Mouse (Mus musculus): ENCODE measurements around the gene Gsta4. TPM values are rescaled to one million over a fixed set of nuclear protein-coding genes. Genes with fewer than 3 reads are reported as not detected.
"Not testable (repeated sequence)": the region's sequence is repeated elsewhere in the genome, so short reads cannot be mapped to it uniquely, and the experiment has no call there.

The Gsta4 gene
- polyA plus RNA-seq (2012; rRNA removed), result 107 and 113 TPM in 2 replicates

DNA sequence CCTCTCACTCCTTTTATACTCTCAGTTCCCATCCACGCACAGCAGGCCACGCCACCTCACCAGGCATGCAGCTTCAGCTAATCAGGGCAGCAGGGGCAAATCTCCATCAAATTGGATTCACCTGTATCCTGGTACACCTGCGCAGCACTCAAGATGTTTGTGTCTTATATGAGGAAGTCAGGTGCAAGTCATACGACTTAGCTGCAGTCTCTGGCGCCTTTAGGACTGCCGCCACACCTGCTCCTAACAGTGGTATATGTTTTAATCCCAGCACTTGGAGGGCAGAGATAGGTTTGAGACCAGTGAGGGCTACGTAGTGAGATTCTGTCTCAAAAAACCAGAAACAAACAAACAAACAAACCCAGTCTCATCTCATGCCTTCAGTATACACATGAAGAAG is at the start of gene Gsta4:
Gsta4 (plus strand) TSS at position 301 of the 400 bp plus-strand sequence.
- not testable (repeated sequence) for H3K27me3 ChIP-seq (ENCODE audit: control insufficient read depth, insufficient read depth, low read length); H3K4me1 ChIP-seq (ENCODE audit: control insufficient read depth, insufficient read depth, low read length); H3K27ac ChIP-seq (ENCODE audit: insufficient read depth, low read length); H3K4me3 ChIP-seq (replicated peaks; ENCODE audit: insufficient read depth, low read depth, low read length); DNase-seq
- WGBS, result 98% methylated on average over 4 of the region's 7 CpGs

DNA sequence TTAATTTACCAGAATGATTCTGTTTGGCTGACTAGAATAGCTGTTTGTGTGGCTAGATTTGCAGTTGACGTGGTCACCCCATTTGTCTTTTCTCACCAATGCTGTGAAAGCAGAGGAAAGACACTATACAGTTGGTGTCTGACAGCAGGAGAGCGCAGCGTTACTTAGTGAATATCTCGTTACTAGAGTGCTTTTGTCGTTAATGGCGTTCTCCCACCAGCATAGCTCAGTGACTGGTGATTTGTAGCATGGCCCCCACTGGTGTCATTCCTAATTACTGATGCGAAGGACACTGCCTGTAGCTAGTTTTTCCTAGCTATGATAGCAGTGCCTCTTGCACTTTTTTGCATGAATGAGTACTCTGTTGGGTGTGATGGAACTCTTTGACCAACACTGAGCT is 46.9 kb upstream of the Gsta4 start:
- no peak for DNase-seq
- TF ChIP-seq CTCF (IDR thresholded peaks at IDR 0.05; ENCODE audit: borderline replicate concordance, insufficient read depth, low read depth, low read length), result no peak
- no peak for TF ChIP-seq POLR2A (IDR thresholded peaks at IDR 0.05; ENCODE audit: borderline replicate concordance, insufficient read depth, low read length)
- WGBS, result 69% methylated on average over 7 of the region's 7 CpGs
- Histone ChIP-seq H3K4me3 (replicated peaks; ENCODE audit: insufficient read depth, low read depth, low read length) (no peak overlapping the region), H3K4me1 (ENCODE audit: control insufficient read depth, insufficient read depth, low read length) (no peaks in the 10 kb centered on the region), H3K27ac (ENCODE audit: insufficient read depth, low read length) (no peak overlapping the region), H3K27me3 (ENCODE audit: control insufficient read depth, insufficient read depth, low read length) (no peaks in the 10 kb centered on the region)

DNA sequence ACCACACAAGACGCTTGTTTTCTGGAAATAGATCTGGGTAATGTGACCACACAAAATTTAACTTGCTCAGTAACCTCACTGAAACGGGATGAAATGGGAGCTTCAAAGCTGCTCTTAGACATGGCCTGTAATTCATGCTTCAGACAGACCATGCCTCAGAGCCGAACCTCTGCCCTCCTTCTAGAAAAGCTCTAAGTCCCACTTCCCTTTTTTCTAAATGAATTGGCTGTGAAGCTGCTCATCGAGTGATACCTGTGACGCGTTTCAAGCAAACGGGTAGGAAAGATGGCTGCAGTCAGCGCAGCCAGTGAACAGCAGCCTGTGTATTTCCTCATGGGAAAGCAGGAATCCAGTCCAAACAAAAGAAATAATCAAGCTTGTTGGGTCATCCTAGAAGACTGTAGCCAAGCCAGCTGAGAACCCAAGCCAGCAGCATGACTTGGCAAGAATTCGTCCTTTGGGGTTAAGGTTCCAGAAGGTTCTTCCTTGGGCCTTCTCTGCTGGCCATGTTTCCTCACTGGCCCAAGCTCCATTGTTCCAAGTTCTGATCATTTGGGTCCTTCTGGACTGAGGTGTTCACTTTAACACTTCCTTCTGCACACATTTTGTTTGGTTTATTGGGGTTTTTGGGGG is 44.4 kb upstream of the Gsta4 start:
- no peaks in the 10 kb centered on the region for H3K27me3 ChIP-seq (ENCODE audit: control insufficient read depth, insufficient read depth, low read length)
- H3K27ac ChIP-seq (ENCODE audit: insufficient read depth, low read length), result no peak overlapping the region
- H3K4me3 ChIP-seq (replicated peaks; ENCODE audit: insufficient read depth, low read depth, low read length), result no peak overlapping the region
- TF ChIP-seq POLR2A (IDR thresholded peaks at IDR 0.05; ENCODE audit: borderline replicate concordance, insufficient read depth, low read length), result no peak
- no peak for TF ChIP-seq CTCF (IDR thresholded peaks at IDR 0.05; ENCODE audit: borderline replicate concordance, insufficient read depth, low read depth, low read length)
- 71% methylated on average over 9 of the region's 9 CpGs for WGBS
- H3K4me1 ChIP-seq (ENCODE audit: control insufficient read depth, insufficient read depth, low read length), result no peaks in the 10 kb centered on the region
- no peak for DNase-seq

DNA sequence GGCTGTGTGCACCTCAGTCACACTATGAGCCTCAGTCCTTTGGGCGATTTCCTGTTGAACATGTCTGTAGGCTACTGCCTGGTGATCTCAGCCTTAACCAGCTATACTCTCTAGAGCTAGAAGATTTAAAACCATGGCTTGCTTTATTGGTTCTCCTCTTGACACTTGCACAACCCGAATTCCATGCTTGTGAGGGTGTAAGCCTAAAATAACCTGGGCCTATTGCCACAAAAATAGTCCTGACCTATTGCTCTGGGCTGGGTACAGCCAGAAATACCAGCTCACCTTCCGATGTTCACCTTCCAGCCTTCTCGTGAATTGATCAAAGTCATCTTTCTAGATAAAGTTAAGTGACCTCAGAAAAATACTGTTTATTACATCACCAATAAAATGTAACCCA is 43.1 kb upstream of the Gsta4 start:
- no peak for DNase-seq
- no peaks in the 10 kb centered on the region for H3K27me3 ChIP-seq (ENCODE audit: control insufficient read depth, insufficient read depth, low read length)
- no peaks in the 10 kb centered on the region for H3K4me1 ChIP-seq (ENCODE audit: control insufficient read depth, insufficient read depth, low read length)
- 69% methylated on average over 4 of the region's 4 CpGs for WGBS
- H3K27ac ChIP-seq (ENCODE audit: insufficient read depth, low read length), result no peak overlapping the region
- no peak overlapping the region for H3K4me3 ChIP-seq (replicated peaks; ENCODE audit: insufficient read depth, low read depth, low read length)
- TF ChIP-seq POLR2A (IDR thresholded peaks at IDR 0.05; ENCODE audit: borderline replicate concordance, insufficient read depth, low read length), result no peak
- no peak for TF ChIP-seq CTCF (IDR thresholded peaks at IDR 0.05; ENCODE audit: borderline replicate concordance, insufficient read depth, low read depth, low read length)

DNA sequence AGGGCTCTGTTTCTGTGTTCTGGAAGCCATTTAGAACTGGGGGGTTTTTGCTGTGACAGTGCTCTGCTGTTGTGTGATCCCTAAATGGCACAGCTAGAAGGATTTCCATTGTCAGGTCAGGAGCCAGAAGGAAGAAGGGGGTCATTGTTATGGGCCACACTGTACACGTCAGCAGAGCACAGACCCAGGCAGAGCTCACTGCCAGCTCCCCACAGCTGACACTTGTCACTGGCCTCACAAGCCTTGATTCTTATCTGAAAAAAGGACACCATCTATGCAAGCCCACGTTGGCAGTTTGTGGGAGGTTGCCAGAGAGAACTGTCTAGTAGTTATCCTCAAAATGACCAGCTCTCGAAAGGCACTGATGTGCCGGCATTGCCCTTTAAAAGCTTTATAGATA is 36.5 kb upstream of the Gsta4 start:
- 55% methylated on average over 4 of the region's 4 CpGs for WGBS
- TF ChIP-seq POLR2A (IDR thresholded peaks at IDR 0.05; ENCODE audit: borderline replicate concordance, insufficient read depth, low read length) (no peak), CTCF (IDR thresholded peaks at IDR 0.05; ENCODE audit: borderline replicate concordance, insufficient read depth, low read depth, low read length) (no peak)
- no peak overlapping the region for H3K4me3 ChIP-seq (replicated peaks; ENCODE audit: insufficient read depth, low read depth, low read length)
- no peak overlapping the region; the same call in 1 of the 2 replicates for H3K27ac ChIP-seq (ENCODE audit: insufficient read depth, low read length)
- H3K27me3 ChIP-seq (ENCODE audit: control insufficient read depth, insufficient read depth, low read length), result no peaks in the 10 kb centered on the region
- peak in 1 of 2 experiments; percentile 21 for DNase-seq
- no peaks in the 10 kb centered on the region; the same call in 1 of the 2 replicates for H3K4me1 ChIP-seq (ENCODE audit: control insufficient read depth, insufficient read depth, low read length)

DNA sequence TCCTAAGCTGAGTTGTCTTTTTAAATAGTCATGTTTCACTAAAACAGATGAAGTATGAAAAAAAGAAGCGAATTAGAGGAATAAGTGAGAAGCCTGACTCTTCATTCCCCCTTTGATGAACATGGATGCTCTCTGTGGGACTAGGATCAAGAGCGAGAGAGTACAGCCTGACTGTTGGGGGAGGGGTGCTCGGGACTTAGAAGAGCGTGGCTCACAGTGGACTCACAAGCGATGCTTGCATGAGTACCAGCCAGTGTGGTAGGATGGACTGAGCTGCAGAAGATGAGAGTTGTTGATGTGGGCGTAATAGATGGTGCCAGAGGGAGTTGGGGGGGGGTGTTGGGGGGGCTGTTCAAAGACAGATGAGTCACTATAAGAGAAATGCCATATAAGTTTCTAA is 35.9 kb upstream of the Gsta4 start:
- 82% methylated on average over 6 of the region's 6 CpGs for WGBS
- Histone ChIP-seq H3K27me3 (ENCODE audit: control insufficient read depth, insufficient read depth, low read length) (no peaks in the 10 kb centered on the region), H3K4me1 (ENCODE audit: control insufficient read depth, insufficient read depth, low read length) (no peaks in the 10 kb centered on the region; the same call in 1 of the 2 replicates), H3K27ac (ENCODE audit: insufficient read depth, low read length) (peak overlapping the region; percentile 47; the same call in 1 of the 2 replicates), H3K4me3 (replicated peaks; ENCODE audit: insufficient read depth, low read depth, low read length) (no peak overlapping the region)
- TF ChIP-seq POLR2A (IDR thresholded peaks at IDR 0.05; ENCODE audit: borderline replicate concordance, insufficient read depth, low read length) (no peak), CTCF (IDR thresholded peaks at IDR 0.05; ENCODE audit: borderline replicate concordance, insufficient read depth, low read depth, low read length) (no peak)
- no peak for DNase-seq

DNA sequence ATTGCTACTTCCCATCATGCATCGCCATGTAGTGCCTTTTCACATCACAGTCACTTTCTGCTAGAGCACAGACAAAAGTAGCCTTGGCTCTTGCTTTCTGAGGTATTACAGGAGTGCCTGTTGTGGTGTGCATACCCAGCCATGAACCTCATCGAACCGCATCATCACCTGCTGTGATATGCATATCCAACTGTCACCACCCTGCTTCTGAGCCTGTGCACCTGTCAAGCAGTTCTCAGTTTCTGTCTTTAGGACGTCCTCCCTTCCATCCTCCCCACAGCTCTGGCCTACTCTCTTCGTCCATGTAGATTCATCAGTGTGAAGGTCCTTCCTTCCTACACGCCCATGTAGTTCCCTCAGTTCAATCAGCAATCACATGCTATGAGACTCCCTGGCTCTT is 34.4 kb upstream of the Gsta4 start:
- Histone ChIP-seq H3K27me3 (ENCODE audit: control insufficient read depth, insufficient read depth, low read length) (no peaks in the 10 kb centered on the region), H3K4me3 (replicated peaks; ENCODE audit: insufficient read depth, low read depth, low read length) (no peak overlapping the region), H3K4me1 (ENCODE audit: control insufficient read depth, insufficient read depth, low read length) (no peaks in the 10 kb centered on the region; the same call in 1 of the 2 replicates), H3K27ac (ENCODE audit: insufficient read depth, low read length) (no peak overlapping the region)
- TF ChIP-seq POLR2A (IDR thresholded peaks at IDR 0.05; ENCODE audit: borderline replicate concordance, insufficient read depth, low read length) (no peak), CTCF (IDR thresholded peaks at IDR 0.05; ENCODE audit: borderline replicate concordance, insufficient read depth, low read depth, low read length) (no peak)
- 61% methylated on average over 6 of the region's 6 CpGs for WGBS
- DNase-seq, result no peak

DNA sequence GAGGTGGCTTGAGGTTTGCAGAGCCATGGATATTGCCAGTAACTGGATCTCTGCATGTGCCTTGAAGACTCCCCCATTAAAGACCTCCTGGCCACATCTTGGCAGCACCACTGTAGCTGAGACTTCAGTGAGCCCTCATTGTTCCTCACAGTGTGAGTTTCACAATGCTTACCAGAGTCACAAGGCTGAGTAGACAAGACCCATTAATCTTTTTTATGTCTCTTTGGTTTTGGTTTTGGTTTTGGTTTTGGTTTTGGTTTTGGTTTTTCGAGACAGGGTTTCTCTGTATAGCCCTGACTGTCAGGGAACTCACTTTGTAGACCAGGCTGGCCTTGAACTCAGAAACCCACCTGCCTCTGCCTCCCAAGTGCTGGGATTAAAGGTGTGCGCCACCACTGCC is 32.8 kb upstream of the Gsta4 start:
- WGBS, result 97% methylated on average over 2 of the region's 2 CpGs

More for the DNA sequence above, 32.8 kb upstream of the Gsta4 start:
- not testable (repeated sequence) for DNase-seq; H3K4me3 ChIP-seq (replicated peaks; ENCODE audit: insufficient read depth, low read depth, low read length); H3K27me3 ChIP-seq (ENCODE audit: control insufficient read depth, insufficient read depth, low read length); H3K4me1 ChIP-seq (ENCODE audit: control insufficient read depth, insufficient read depth, low read length); H3K27ac ChIP-seq (ENCODE audit: insufficient read depth, low read length)
